Mouse (Mus musculus) spleen, postnatal 10 days (tissue): ENCODE results near the gene Sp2.

ENCODE experiments used
- DNase-seq, 2 experiments: peaks; one replicate each; pipeline ENCODE4 v3.0.0; 2021 to 2022; ENCODE audit warnings: low spot score in 2 of 2

Gene Sp2

GRCm38 (mm10) chr11:96912682-96913081, 70.1 kb downstream of the Sp2 start:
- DNase-seq = no peak

GRCm38 (mm10) chr11:96910003-96910402, 72.8 kb downstream of the Sp2 start:
- DNase-seq = peak; percentile 44 to 79

GRCm38 (mm10) chr11:96908594-96908993, 74.2 kb downstream of the Sp2 start:
- DNase-seq = no peak

GRCm38 (mm10) chr11:96906431-96907161, 76.2 kb downstream of the Sp2 start:
- DNase-seq = no peak
